Mouse (Mus musculus): ENCODE measurements around the gene Bloc1s1.

The Bloc1s1 gene

DNA sequence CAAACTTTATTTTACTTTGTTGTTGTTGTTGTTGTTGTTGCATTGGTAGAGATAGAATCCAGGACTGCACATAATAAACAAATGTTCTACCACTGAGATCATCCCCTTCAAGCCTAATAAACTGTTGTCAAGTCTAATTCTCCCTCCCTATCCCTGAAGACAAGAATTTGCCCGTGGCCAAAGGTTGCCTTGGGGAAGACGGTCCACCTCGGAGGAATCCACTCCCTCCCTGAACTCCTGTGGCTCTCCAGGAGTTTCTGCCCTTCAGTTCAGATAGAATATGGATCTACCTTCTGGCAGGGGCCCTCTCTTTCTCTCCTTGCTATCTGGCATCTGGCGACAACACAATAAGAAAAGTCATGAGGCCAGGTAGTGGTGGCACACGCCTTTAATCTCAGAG, 19.0 kb downstream of the Bloc1s1 start:
- DNase-seq: peak; percentile 57 to 80

GRCm38 (mm10) chr10:128902409-128902988, 21.3 kb downstream of the Bloc1s1 start:
- peak; percentile 49 to 88 for DNase-seq

GRCm38 (mm10) chr10:128901409-128901808, 22.4 kb downstream of the Bloc1s1 start:
- DNase-seq: peak in 1 of 2 experiments; percentile 26

DNA sequence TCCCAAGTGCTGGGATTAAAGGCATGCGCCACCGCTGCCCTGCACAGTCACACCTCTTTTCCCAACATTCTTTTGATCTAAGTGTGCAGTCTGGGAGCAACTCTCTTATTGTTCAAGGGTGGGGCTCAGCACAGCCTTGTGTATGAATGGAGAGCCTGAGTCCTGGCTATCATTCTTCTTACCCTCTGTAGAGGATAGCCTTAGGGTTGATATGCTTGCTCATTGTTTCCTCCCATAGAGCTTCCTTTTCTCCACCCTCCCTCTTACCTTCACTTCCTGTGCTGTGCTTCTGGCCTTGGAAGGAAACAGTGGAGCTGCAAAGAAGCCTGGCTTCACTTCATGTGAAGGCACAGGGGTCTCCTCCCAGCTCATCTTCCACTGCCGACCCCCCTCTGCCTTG, 23.1 kb downstream of the Bloc1s1 start, which contains the start of gene Cd63:
TSS of gene Cd63 (plus strand) at position 292 of the 400 bp plus-strand sequence.
- peak in 1 of 2 experiments; percentile 18 for DNase-seq

- peak; percentile 71 to 89 for DNase-seq
Observed at GRCm38 (mm10) chr10:128899759-128900490, 23.9 kb downstream of the Bloc1s1 start.

DNA sequence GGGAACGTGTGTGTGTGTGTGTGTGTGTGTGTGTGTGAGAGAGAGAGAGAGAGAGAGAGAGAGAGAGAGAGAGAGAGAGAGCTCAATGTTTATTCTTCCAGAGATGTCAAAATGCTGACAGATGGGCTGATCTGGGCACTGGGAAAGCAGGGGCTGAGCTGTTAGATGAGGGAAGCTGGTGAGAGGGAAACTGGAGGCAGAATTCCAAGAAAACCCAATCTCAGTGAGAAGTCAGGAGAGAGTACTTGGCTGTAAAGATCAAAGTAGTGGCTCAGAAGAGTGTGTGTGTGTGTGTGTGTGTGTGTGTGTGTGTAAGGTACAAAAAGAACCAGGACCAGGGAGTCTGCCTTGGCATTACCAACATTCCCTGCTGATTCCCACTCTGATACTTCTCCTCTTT, 26.3 kb downstream of the Bloc1s1 start:
- DNase-seq: peak in 1 of 2 experiments; percentile 28

DNA sequence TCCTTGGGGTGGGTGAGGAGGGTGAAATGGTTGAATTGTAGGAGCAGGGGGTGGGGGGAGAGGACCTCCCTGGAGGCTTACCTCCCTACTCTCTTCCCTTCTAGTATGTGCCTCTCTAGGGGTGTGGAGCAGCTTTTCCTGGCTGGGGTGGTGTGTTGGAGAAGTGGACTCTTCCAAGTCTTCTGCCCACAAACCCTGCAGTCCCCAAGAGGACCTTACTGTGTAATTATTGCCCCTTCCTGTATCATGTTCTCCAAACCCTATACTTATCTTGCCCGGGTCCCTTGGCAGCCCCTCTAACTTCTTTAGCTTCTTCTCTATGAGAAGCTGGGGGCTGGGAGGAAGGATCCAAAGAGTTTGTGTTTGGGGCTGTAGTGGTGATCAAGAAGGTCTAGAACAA, 27.0 kb downstream of the Bloc1s1 start:
- peak in 1 of 2 experiments; percentile 14 for DNase-seq

DNA sequence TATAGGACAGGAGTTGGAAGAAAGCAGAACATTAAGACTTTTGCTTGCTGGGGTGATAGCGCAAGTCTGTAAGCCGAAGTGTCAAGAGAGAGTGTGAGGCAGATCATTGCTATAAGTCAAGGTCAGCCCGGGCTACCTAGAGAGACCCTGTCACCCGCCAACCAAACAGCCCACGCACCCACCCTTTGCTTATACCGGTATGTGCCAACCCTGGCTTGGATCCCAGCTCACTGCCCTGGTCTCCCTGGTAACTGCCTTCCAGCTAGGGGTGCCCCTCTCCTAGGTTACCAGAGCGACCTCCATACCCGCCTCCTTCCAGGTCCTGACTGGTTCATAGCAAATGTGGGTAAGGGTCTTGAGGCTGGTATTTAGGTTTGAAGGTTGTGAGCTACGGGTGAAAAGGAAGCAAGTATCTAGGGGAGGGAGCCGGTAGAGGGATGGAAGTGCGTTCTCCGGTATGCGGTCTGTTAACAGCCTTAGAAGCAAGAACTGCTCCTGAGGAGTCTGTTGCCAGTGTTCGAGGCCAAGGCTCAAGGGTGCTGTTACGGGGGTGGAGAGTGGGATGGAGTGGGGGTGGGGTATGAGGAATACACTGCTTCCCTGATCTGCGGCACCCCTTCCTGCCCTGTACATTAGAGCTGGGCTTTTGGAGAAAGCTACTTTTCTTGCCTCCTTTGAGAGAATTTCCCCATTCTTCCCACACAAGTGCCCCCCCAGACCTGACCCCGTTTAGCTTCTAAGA, 27.7 kb downstream of the Bloc1s1 start:
- DNase-seq: peak; percentile 63 to 83

- peak; percentile 72 to 93 for DNase-seq
Observed at GRCm38 (mm10) chr10:128895437-128895836, 28.4 kb downstream of the Bloc1s1 start.

- DNase-seq: peak in 1 of 2 experiments; percentile 20
Observed at GRCm38 (mm10) chr10:128892246-128892645, 31.6 kb downstream of the Bloc1s1 start.

GRCm38 (mm10) chr10:128891296-128892094, 32.3 kb downstream of the Bloc1s1 start, which contains the start of gene Gdf11:
Gene Gdf11, minus strand, starts transcription at chr10:128891718.
- DNase-seq: peak; percentile 61 to 79

- DNase-seq: no peak
Observed at GRCm38 (mm10) chr10:128890383-128891295, 33.2 kb downstream of the Bloc1s1 start.

GRCm38 (mm10) chr10:128889846-128890245, 34.0 kb downstream of the Bloc1s1 start:
- DNase-seq: no peak

- no peak for DNase-seq
Observed at GRCm38 (mm10) chr10:128888941-128889827, 34.7 kb downstream of the Bloc1s1 start.

GRCm38 (mm10) chr10:128882067-128882466, 41.8 kb downstream of the Bloc1s1 start:
- peak; percentile 47 to 83 for DNase-seq

DNA sequence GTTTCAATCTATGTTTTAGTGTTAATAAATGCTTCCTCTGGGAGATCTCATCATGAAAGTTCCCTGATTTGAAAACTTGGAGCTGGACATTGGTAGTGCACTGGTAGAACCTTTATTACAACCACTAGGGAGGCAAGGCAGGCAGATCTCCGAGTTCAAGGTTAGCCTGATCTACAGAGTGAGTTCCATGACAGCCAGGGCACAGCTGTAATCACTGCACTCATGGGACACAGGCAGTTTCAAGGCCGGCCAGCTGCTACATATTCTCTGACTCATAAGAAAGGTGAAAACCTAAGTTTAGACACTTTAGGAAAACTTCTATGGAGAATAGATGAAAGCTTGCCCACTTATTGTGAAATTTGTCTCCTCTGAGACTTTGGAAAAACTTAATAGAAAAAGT, 45.0 kb downstream of the Bloc1s1 start:
- no peak for DNase-seq

- no peak for DNase-seq
Observed at GRCm38 (mm10) chr10:128878291-128878690, 45.5 kb downstream of the Bloc1s1 start.

GRCm38 (mm10) chr10:128870341-128870740, 53.5 kb downstream of the Bloc1s1 start:
- no peak for DNase-seq
